Mouse (Mus musculus): ENCODE measurements at regions not wholly inside any gene's neighbourhood (a gene's known extent, or its start where the extent isn't known, plus 50 kb on each side); places are given as distances from the start of the nearest gene placed in this dataset.
A peak's percentile ranks its signal among the peaks of the same experiment; 100 is the strongest.
"Not testable (repeated sequence)": the region's sequence is repeated elsewhere in the genome, so short reads cannot be mapped to it uniquely, and the experiment has no call there.

- H3K9ac ChIP-seq; H3K9me3 ChIP-seq (replicated peaks); H3K4me1 ChIP-seq; H3K27ac ChIP-seq (replicated peaks); ATAC-seq (ENCODE audit: insufficient number of reproducible peaks, low FRiP score, low TSS enrichment, low read depth); H3K36me3 ChIP-seq; H3K4me2 ChIP-seq (replicated peaks); H3K4me3 ChIP-seq (replicated peaks); H3K27me3 ChIP-seq: not testable (repeated sequence)
- WGBS = 72% methylated on average over 7 of the region's 7 CpGs
These were observed 297.7 kb downstream of the Setd4 start for GRCm38 (mm10) chr16:93306140-93306539.

GRCm38 (mm10) chr16:93294430-93294829, 309.4 kb downstream of the Setd4 start:
- WGBS = 33% methylated on average over 4 of the region's 5 CpGs
- H3K27me3 ChIP-seq = no peaks in the 10 kb centered on the region
- no peak overlapping the region for H3K9ac ChIP-seq
- ATAC-seq (ENCODE audit: insufficient number of reproducible peaks, low FRiP score, low TSS enrichment, low read depth) = no peak
- H3K4me2 ChIP-seq (replicated peaks) = no peak overlapping the region
- no peak overlapping the region for H3K4me3 ChIP-seq (replicated peaks)
- H3K36me3 ChIP-seq = no peaks in the 10 kb centered on the region
- peaks cover 9% of the 10 kb centered on the region; the same call in 1 of the 2 replicates for H3K4me1 ChIP-seq
- H3K27ac ChIP-seq (replicated peaks) = no peak overlapping the region
- H3K9me3 ChIP-seq (replicated peaks) = no peaks in the 10 kb centered on the region

GRCm38 (mm10) chr16:93292965-93293653, 310.8 kb downstream of the Setd4 start:
- H3K27me3 ChIP-seq = no peaks in the 10 kb centered on the region
- ATAC-seq (ENCODE audit: insufficient number of reproducible peaks, low FRiP score, low TSS enrichment, low read depth) = peak; percentile 79
- H3K36me3 ChIP-seq = no peaks in the 10 kb centered on the region
- no peak overlapping the region for H3K4me3 ChIP-seq (replicated peaks)
- no peak overlapping the region for H3K4me2 ChIP-seq (replicated peaks)
- H3K27ac ChIP-seq (replicated peaks) = no peak overlapping the region
- peaks cover 9% of the 10 kb centered on the region; the same call in 1 of the 2 replicates for H3K4me1 ChIP-seq
- no peaks in the 10 kb centered on the region for H3K9me3 ChIP-seq (replicated peaks)
- WGBS = 26% methylated on average over 13 of the region's 13 CpGs
- H3K9ac ChIP-seq = no peak overlapping the region

- no peak overlapping the region for H3K4me2 ChIP-seq (replicated peaks)
- H3K4me3 ChIP-seq (replicated peaks) = no peak overlapping the region
- H3K27ac ChIP-seq (replicated peaks) = no peak overlapping the region
- ATAC-seq (ENCODE audit: insufficient number of reproducible peaks, low FRiP score, low TSS enrichment, low read depth) = no peak
- H3K9ac ChIP-seq = no peak overlapping the region
- H3K27me3 ChIP-seq = no peaks in the 10 kb centered on the region
- WGBS = 43% methylated on average over 14 of the region's 14 CpGs
- no peaks in the 10 kb centered on the region for H3K9me3 ChIP-seq (replicated peaks)
- no peaks in the 10 kb centered on the region for H3K36me3 ChIP-seq
- peaks cover 9% of the 10 kb centered on the region; the same call in 1 of the 2 replicates for H3K4me1 ChIP-seq
These were observed 311.6 kb downstream of the Setd4 start for GRCm38 (mm10) chr16:93292181-93292834.

GRCm38 (mm10) chr16:93288036-93288435, 315.8 kb downstream of the Setd4 start:
- no peak for ATAC-seq (ENCODE audit: insufficient number of reproducible peaks, low FRiP score, low TSS enrichment, low read depth)
- WGBS = 66% methylated on average over 3 of the region's 3 CpGs
- no peaks in the 10 kb centered on the region for H3K27me3 ChIP-seq

GRCm38 (mm10) chr16:93287520-93287919, 316.3 kb downstream of the Setd4 start:
- Histone ChIP-seq H3K9me3 (replicated peaks) (no peaks in the 10 kb centered on the region), H3K27ac (replicated peaks) (no peak overlapping the region), H3K4me2 (replicated peaks) (no peak overlapping the region), H3K9ac (no peak overlapping the region), H3K4me3 (replicated peaks) (no peak overlapping the region), H3K4me1 (0 out of 2 replicates have a peak, but pooled peaks cover 6% of the 10 kb centered on the region), H3K36me3 (no peaks in the 10 kb centered on the region), H3K27me3 (no peaks in the 10 kb centered on the region)
- WGBS = 70% methylated on average over 2 of the region's 2 CpGs
- no peak for ATAC-seq (ENCODE audit: insufficient number of reproducible peaks, low FRiP score, low TSS enrichment, low read depth)

More at GRCm38 (mm10) chr16:93288036-93288435, 315.8 kb downstream of the Setd4 start:
- Histone ChIP-seq H3K4me2 (replicated peaks) (no peak overlapping the region), H3K4me3 (replicated peaks) (no peak overlapping the region), H3K4me1 (0 out of 2 replicates have a peak, but pooled peaks cover 6% of the 10 kb centered on the region), H3K9me3 (replicated peaks) (no peaks in the 10 kb centered on the region), H3K36me3 (no peaks in the 10 kb centered on the region), H3K9ac (no peak overlapping the region), H3K27ac (replicated peaks) (no peak overlapping the region)

- no peaks in the 10 kb centered on the region for H3K4me1 ChIP-seq
- H3K9ac ChIP-seq = no peak overlapping the region
- H3K27ac ChIP-seq (replicated peaks) = no peak overlapping the region
- no peak for ATAC-seq (ENCODE audit: insufficient number of reproducible peaks, low FRiP score, low TSS enrichment, low read depth)
- 86% methylated on average over 3 of the region's 3 CpGs for WGBS
- no peaks in the 10 kb centered on the region for H3K36me3 ChIP-seq
- no peak overlapping the region for H3K4me2 ChIP-seq (replicated peaks)
- no peaks in the 10 kb centered on the region for H3K27me3 ChIP-seq
- H3K4me3 ChIP-seq (replicated peaks) = no peak overlapping the region
- H3K9me3 ChIP-seq (replicated peaks) = no peaks in the 10 kb centered on the region
These were observed 317.0 kb downstream of the Setd4 start for GRCm38 (mm10) chr16:93286816-93287215.

GRCm38 (mm10) chr16:93285191-93285590, 318.7 kb downstream of the Setd4 start:
- H3K4me3 ChIP-seq (replicated peaks) = no peak overlapping the region
- 87% methylated on average over 6 of the region's 6 CpGs for WGBS
- H3K9me3 ChIP-seq (replicated peaks) = no peaks in the 10 kb centered on the region
- no peak overlapping the region for H3K4me2 ChIP-seq (replicated peaks)
- ATAC-seq (ENCODE audit: insufficient number of reproducible peaks, low FRiP score, low TSS enrichment, low read depth) = no peak
- H3K27ac ChIP-seq (replicated peaks) = no peak overlapping the region
- no peak overlapping the region for H3K9ac ChIP-seq
- H3K36me3 ChIP-seq = no peaks in the 10 kb centered on the region
- H3K4me1 ChIP-seq = no peaks in the 10 kb centered on the region
- no peaks in the 10 kb centered on the region for H3K27me3 ChIP-seq

- 19% methylated on average over 1 of the region's 1 CpGs for WGBS
- Histone ChIP-seq H3K27me3 (no peaks in the 10 kb centered on the region), H3K27ac (replicated peaks) (no peak overlapping the region)
These were observed 322.1 kb downstream of the Setd4 start for GRCm38 (mm10) chr16:93281715-93282114.

GRCm38 (mm10) chr16:93272636-93273035, 331.2 kb downstream of the Setd4 start:
- Histone ChIP-seq H3K36me3 (no peaks in the 10 kb centered on the region), H3K9me3 (replicated peaks) (no peaks in the 10 kb centered on the region), H3K4me3 (replicated peaks) (no peak overlapping the region), H3K27me3 (no peaks in the 10 kb centered on the region), H3K27ac (replicated peaks) (no peak overlapping the region), H3K9ac (no peak overlapping the region), H3K4me2 (replicated peaks) (no peak overlapping the region), H3K4me1 (no peaks in the 10 kb centered on the region)
- ATAC-seq (ENCODE audit: insufficient number of reproducible peaks, low FRiP score, low TSS enrichment, low read depth) = no peak
- 31% methylated on average over 8 of the region's 8 CpGs for WGBS

More at GRCm38 (mm10) chr16:93281715-93282114, 322.1 kb downstream of the Setd4 start:
- H3K4me2 ChIP-seq (replicated peaks) = no peak overlapping the region
- no peaks in the 10 kb centered on the region for H3K4me1 ChIP-seq
- no peak overlapping the region for H3K9ac ChIP-seq
- no peak for ATAC-seq (ENCODE audit: insufficient number of reproducible peaks, low FRiP score, low TSS enrichment, low read depth)
- no peaks in the 10 kb centered on the region for H3K9me3 ChIP-seq (replicated peaks)
- no peak overlapping the region for H3K4me3 ChIP-seq (replicated peaks)
- no peaks in the 10 kb centered on the region for H3K36me3 ChIP-seq

- Histone ChIP-seq H3K36me3 (no peaks in the 10 kb centered on the region), H3K9ac (no peak overlapping the region), H3K4me1 (no peaks in the 10 kb centered on the region), H3K9me3 (replicated peaks) (no peaks in the 10 kb centered on the region), H3K27me3 (no peaks in the 10 kb centered on the region), H3K4me2 (replicated peaks) (no peak overlapping the region), H3K27ac (replicated peaks) (no peak overlapping the region), H3K4me3 (replicated peaks) (no peak overlapping the region)
- ATAC-seq (ENCODE audit: insufficient number of reproducible peaks, low FRiP score, low TSS enrichment, low read depth) = no peak
- 53% methylated on average over 6 of the region's 6 CpGs for WGBS
These were observed 331.7 kb downstream of the Setd4 start for GRCm38 (mm10) chr16:93272146-93272545.
